Mouse (Mus musculus) CH12.LX (cell line): ENCODE measurements around the gene Dpp4.

ENCODE experiments used
- CTCF ChIP-seq, 2 experiments: IDR thresholded peaks in 1 of 2; conservative IDR thresholded peaks in 1 of 2; 2 replicates each; pipeline ENCODE4 v1.5.1; 2011 to 2012; ENCODE audit warnings: low read depth in 2 of 2, low read length in 2 of 2, improper control_type of control experiment in 1 of 2, inconsistent platforms in 1 of 2, mild to moderate bottlenecking in 1 of 2, moderate library complexity in 1 of 2
- EP300 ChIP-seq: IDR thresholded peaks from 2 replicates; pipeline ENCODE4 v1.6.1; 2011; ENCODE audit warnings: low read length, improper control_type of control experiment
- GABPA ChIP-seq: IDR thresholded peaks from 2 replicates; pipeline ENCODE4 v1.6.1; 2012; ENCODE audit warnings: low read depth, low read length, improper control_type of control experiment, inconsistent platforms; ENCODE audit not compliant: insufficient replicate concordance
- NRF1 ChIP-seq: IDR thresholded peaks from 2 replicates; pipeline ENCODE4 v1.6.1; 2014; ENCODE audit warnings: low read depth, mild to moderate bottlenecking, inconsistent platforms, low read length, improper control_type of control experiment, moderate library complexity
- POLR2A ChIP-seq: IDR thresholded peaks from 2 replicates; pipeline ENCODE4 v1.6.1; 2011; ENCODE audit warnings: low read depth, mild to moderate bottlenecking, improper control_type of control experiment, low read length
- POLR2AphosphoS2 ChIP-seq: IDR thresholded peaks from 2 replicates; pipeline ENCODE4 v1.6.1; 2011; ENCODE audit warnings: low read depth, low read length, improper control_type of control experiment
- RAD21 ChIP-seq: IDR thresholded peaks from 2 replicates; pipeline ENCODE4 v1.6.1; 2011; ENCODE audit warnings: low read depth, mild to moderate bottlenecking, low read length, improper control_type of control experiment, moderate library complexity
- TBP ChIP-seq: conservative IDR thresholded peaks from 2 replicates; pipeline ENCODE4 v1.6.1; 2011; ENCODE audit warnings: low read depth, low read length, improper control_type of control experiment
- USF2 ChIP-seq: conservative IDR thresholded peaks from 2 replicates; pipeline ENCODE4 v1.6.1; 2011; ENCODE audit warnings: low read depth, low read length, improper control_type of control experiment

- TF ChIP-seq POLR2AphosphoS2 (no peak), CTCF (conservative IDR thresholded peaks at IDR 0.05 in 1 of 2, IDR thresholded peaks at IDR 0.05 in 1 of 2; ENCODE audit: low read depth in 2 of 2, low read length in 2 of 2) (no peak), EP300 (no peak), GABPA (no peak), RAD21 (no peak), USF2 (no peak), NRF1 (no peak), POLR2A (no peak), TBP (no peak)
These were observed 11.3 kb upstream of the Dpp4 start for GRCm38 (mm10) chr2:62423343-62423776.
